Mouse (Mus musculus) lung, adult 2 months (tissue): Measurements from ENCODE around the gene Vmn2r3.
"Not testable (repeated sequence)": the region's sequence is repeated elsewhere in the genome, so short reads cannot be mapped to it uniquely, and the experiment has no call there.

Source experiments
- CTCF ChIP-seq: fragments of 200-500 bp; IDR thresholded peaks from 2 replicates; pipeline ENCODE4 v1.5.1; 2011; ENCODE audit warnings: mild to moderate bottlenecking, low read length, control low read depth; ENCODE audit not compliant: insufficient read depth
- POLR2A ChIP-seq: fragments of 200-500 bp; IDR thresholded peaks from 2 replicates; pipeline ENCODE4 v1.6.1; 2011; ENCODE audit warnings: low read depth, mild to moderate bottlenecking, control low read depth, low read length, borderline replicate concordance; ENCODE audit errors: extremely low read depth

DNA sequence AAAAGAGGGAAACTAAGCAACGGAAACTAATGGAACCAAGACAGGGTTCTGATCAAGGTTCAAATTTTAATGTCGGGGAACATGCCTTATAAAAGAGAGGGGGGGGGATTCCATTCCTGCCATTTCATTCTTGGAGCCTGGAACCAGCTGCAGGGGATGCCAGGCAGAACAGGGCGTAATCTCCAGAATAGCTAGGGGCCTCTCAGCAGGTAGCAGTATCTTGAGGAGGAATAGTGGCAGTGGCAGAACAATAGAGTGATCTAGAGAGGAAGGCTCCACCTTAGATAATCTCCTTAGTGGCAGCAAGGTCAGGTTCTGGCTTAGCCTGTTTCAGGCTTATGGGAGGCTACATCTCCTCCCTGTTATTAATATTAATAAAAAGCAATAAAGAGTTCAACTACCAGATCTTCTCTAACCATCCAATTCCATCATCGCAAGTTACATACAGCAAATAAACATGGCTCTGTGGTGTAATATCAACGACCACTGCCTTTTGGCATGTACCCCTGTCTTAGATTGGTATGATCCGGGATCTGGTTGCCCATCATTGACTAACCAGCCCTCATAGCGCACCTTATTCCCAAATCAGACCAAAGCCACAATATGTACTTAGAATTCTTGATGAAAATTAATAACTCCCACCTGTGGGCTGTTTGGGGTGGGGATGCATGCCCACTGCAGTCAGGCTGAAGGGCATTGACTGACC, 24.3 kb downstream of the Vmn2r3 start:
- TF ChIP-seq CTCF, POLR2A: not testable (repeated sequence)
